Mouse (Mus musculus) large intestine, adult 2 months (tissue): ENCODE results near the gene Kpna4. TPM values are rescaled to one million over a fixed set of nuclear protein-coding genes. Genes with fewer than 3 reads are reported as not detected.
"Not testable (repeated sequence)": the region's sequence is repeated elsewhere in the genome, so short reads cannot be mapped to it uniquely, and the experiment has no call there.

ENCODE experiments used
- DNase-seq: peaks from one replicate; pipeline ENCODE4 v3.0.0-alpha.2; 2012; ENCODE audit warnings: low read depth, low spot score
- WGBS: fragments of 180-500 bp; shearing (Covaris S2); methylation state at CpG from one replicate; pipeline ENCODE4 v1.1.7; 2018; 5-methylcytosine and 5-hydroxymethylcytosine counted together
- polyA plus RNA-seq: library from polyadenylated mRNA; depleted of rRNA; stranded (reverse); fragments of >200 nt; gene quantifications from 2 replicates; pipeline ENCODE4 v1.2.3, GENCODE M21; 2012; rRNA removed

Kpna4 gene
- polyA plus RNA-seq, 1 experiment: 6.5 TPM

DNA sequence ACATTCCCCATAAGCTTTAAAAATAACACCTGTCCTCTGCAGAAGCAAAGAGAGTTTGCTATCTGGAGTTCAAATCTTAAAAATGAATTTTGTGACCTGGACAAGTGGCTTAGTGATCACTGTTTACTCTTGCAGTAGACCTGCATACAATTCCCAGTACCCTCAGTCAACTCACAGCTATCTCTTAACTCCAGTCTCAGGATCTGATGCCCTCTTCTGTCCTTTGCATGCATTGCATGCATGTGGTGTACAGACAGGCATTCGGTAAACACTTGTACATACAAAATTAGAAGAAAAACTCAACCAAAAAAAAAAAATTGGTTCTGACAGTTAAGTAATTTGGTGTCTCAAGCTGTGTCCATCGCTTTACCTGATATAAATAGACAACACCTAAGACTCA lies 106.6 kb downstream of the Kpna4 start:
- WGBS: 93% methylated on average over 2 of the region's 2 CpGs

GRCm38 (mm10) chr3:69018635-69019034 lies 108.3 kb downstream of the Kpna4 start:
- DNase-seq: not testable (repeated sequence)
- WGBS: 93% methylated on average over 2 of the region's 2 CpGs

More for the DNA sequence above, 106.6 kb downstream of the Kpna4 start:
- DNase-seq: no peak

GRCm38 (mm10) chr3:69017181-69017580 lies 109.7 kb downstream of the Kpna4 start:
- DNase-seq: no peak
- WGBS: 86% methylated on average over 3 of the region's 3 CpGs

Other genes starting within 250 kb of the Kpna4 start
- 0.99 and 1.8 TPM in 2 replicates for gene Ift80, start 122.5 kb downstream of the Kpna4 start, polyA plus RNA-seq
- gene Smc4, start 122.4 kb downstream of the Kpna4 start, polyA plus RNA-seq: 2.7 and 5.1 TPM in 2 replicates
- gene Trim59, start 82.4 kb downstream of the Kpna4 start, polyA plus RNA-seq: 1.8 and 2.0 TPM in 2 replicates
- 0.77 and 5.4 TPM in 2 replicates for gene Arl14, start 95.3 kb upstream of the Kpna4 start, polyA plus RNA-seq
- 2.6 and 3.3 TPM in 2 replicates for gene Ppm1l, start 189.7 kb upstream of the Kpna4 start, polyA plus RNA-seq